Mouse (Mus musculus) liver, embryonic 14.5 days (tissue): Measurements from ENCODE around the gene Gfy. TPM values are rescaled to one million over a fixed set of nuclear protein-coding genes. Genes with fewer than 3 reads are reported as not detected.

Experiments used
- ATAC-seq: fragments of 200-750 bp; cut with Nextera tagmentation; 2 replicates; pipeline ENCODE4 v1.8.0; 2017; ENCODE audit warnings: moderate number of reproducible peaks, mild to moderate bottlenecking, moderate library complexity; ENCODE audit not compliant: insufficient read depth
- DNase-seq, 3 experiments: peaks; one replicate each; pipeline ENCODE4 v3.0.0-alpha.2; 2012 to 2013; ENCODE audit warnings: low read depth in 3 of 3, low spot score in 3 of 3
- H3K27ac ChIP-seq: fragments of 300-500 bp; sonication (generic); 2 replicates; pipeline ENCODE4 v1.5.1; 2014; ENCODE audit warnings: moderate library complexity, mild to moderate bottlenecking, control low read depth, inconsistent platforms
- H3K27me3 ChIP-seq: fragments of 300-500 bp; sonication (generic); 2 replicates; pipeline ENCODE4 v1.6.1; 2014; ENCODE audit warnings: mild to moderate bottlenecking, low read length, moderate library complexity; ENCODE audit not compliant: control insufficient read depth, insufficient read depth
- H3K36me3 ChIP-seq: fragments of 300-500 bp; sonication (generic); replicated peaks from 2 replicates; pipeline ENCODE4 v1.6.1; 2014; ENCODE audit warnings: low read depth; ENCODE audit not compliant: control insufficient read depth, insufficient read depth
- H3K4me1 ChIP-seq, 2 experiments: fragments of 200-500 bp in 1 of 2; fragments of 300-500 bp in 1 of 2; sonication (generic) in 1 of 2; replicated peaks; 2 replicates each; pipeline ENCODE4 v1.6.1; 2012 to 2014; ENCODE audit warnings: antibody characterized with exemption in 1 of 2, inconsistent platforms in 1 of 2, low read length in 1 of 2; ENCODE audit not compliant: control insufficient read depth in 2 of 2, insufficient read depth in 2 of 2
- H3K4me2 ChIP-seq: fragments of 300-500 bp; sonication (generic); 2 replicates; pipeline ENCODE4 v1.6.1; 2014; ENCODE audit warnings: low read depth, mild to moderate bottlenecking, control low read depth, moderate library complexity
- H3K4me3 ChIP-seq, 2 experiments: fragments of 200-500 bp in 1 of 2; fragments of 300-500 bp in 1 of 2; sonication (generic) in 1 of 2; 2 replicates each; pipeline ENCODE4 v1.5.1; 2012 to 2014; ENCODE audit warnings: low read depth in 2 of 2, low read length in 2 of 2, mild to moderate bottlenecking in 2 of 2, control low read depth in 1 of 2, inconsistent platforms in 1 of 2, moderate library complexity in 1 of 2; ENCODE audit not compliant: insufficient read depth in 1 of 2
- H3K9ac ChIP-seq: fragments of 300-500 bp; sonication (generic); replicated peaks from 2 replicates; pipeline ENCODE4 v1.6.1; 2014; ENCODE audit warnings: mild to moderate bottlenecking, control low read depth, moderate library complexity
- H3K9me3 ChIP-seq: fragments of 300-500 bp; sonication (generic); 2 replicates; pipeline ENCODE4 v1.6.1; 2016; ENCODE audit warnings: low read length, mixed read lengths; ENCODE audit not compliant: control insufficient read depth
- CTCF ChIP-seq: IDR thresholded peaks from 2 replicates; pipeline ENCODE4 v1.5.1; 2016; ENCODE audit warnings: antibody characterized with exemption, low read depth, control low read depth
- EP300 ChIP-seq: IDR thresholded peaks from 2 replicates; pipeline ENCODE4 v1.6.1; 2016; ENCODE audit warnings: antibody characterized with exemption, low read depth
- WGBS: fragments of 180-500 bp; shearing (Covaris S2); extraction: QIAGEN DNeasy Blood & Tissue Kit; methylation state at CpG from one replicate; pipeline ENCODE4 v1.1.7; 2014; ENCODE audit not compliant: insufficient replicate concordance; 5-methylcytosine and 5-hydroxymethylcytosine counted together
- polyA plus RNA-seq, 2 experiments: library from polyadenylated mRNA; depleted of rRNA in 1 of 2; stranded (reverse) in 1 of 2; unstranded in 1 of 2; fragments of >200 nt; fragmentation: Nextera tagmentation in 1 of 2; extraction: Ambion mirVana in 1 of 2; gene quantifications; 2 replicates each; pipeline versions ENCODE4 v1.2.1 to v1.2.3; 2012 to 2014

Gene Gfy
- polyA plus RNA-seq, 2 experiments, result not detected

GRCm38 (mm10) chr7:45221680-45222079 is 42.3 kb upstream of the Gfy start:
- Histone ChIP-seq H3K4me3 (no peak overlapping the region), H3K27ac (no peak overlapping the region), H3K4me1 (no peaks in the 10 kb centered on the region), H3K36me3 (no peaks in the 10 kb centered on the region), H3K9ac (no peak overlapping the region), H3K4me2 (no peak overlapping the region), H3K27me3 (peaks cover 4% of the 10 kb centered on the region; the same call in 1 of the 2 replicates), H3K9me3 (no peaks in the 10 kb centered on the region)
- ATAC-seq (no peak), DNase-seq (no peak)
- TF ChIP-seq CTCF (no peak), EP300 (no peak)
- WGBS, result 31% methylated on average over 2 of the region's 2 CpGs

GRCm38 (mm10) chr7:45216442-45217183 is 37.2 kb upstream of the Gfy start:
- Histone ChIP-seq H3K27me3 (peaks cover 21% of the 10 kb centered on the region), H3K36me3 (no peaks in the 10 kb centered on the region), H3K4me1 (peaks cover 6 to 11% of the 10 kb centered on the region in 2 experiments), H3K27ac (no peak overlapping the region), H3K4me3 (peak overlapping the region; percentile 42 to 57; a peak in 3 of 4 replicates), H3K4me2 (peak overlapping the region; percentile 49), H3K9ac (no peak overlapping the region), H3K9me3 (no peaks in the 10 kb centered on the region)
- 5% methylated on average over 13 of the region's 13 CpGs for WGBS
- TF ChIP-seq CTCF (no peak), EP300 (no peak)
- ATAC-seq (no peak), DNase-seq (no peak)

- peak within 1 kb of the TSS; percentile 49 for H3K4me2 ChIP-seq
- H3K9me3 ChIP-seq, result no peaks in the 10 kb centered on the region
- no peak within 1 kb of the TSS for H3K27ac ChIP-seq
- no peaks in the 10 kb centered on the region for H3K36me3 ChIP-seq
- TF ChIP-seq EP300, result no peak
- no peak for TF ChIP-seq CTCF
- H3K27me3 ChIP-seq, result peaks cover 21% of the 10 kb centered on the region
- WGBS, result 4% methylated on average over 55 of the region's 55 CpGs
- ATAC-seq (no peak), DNase-seq (no peak)
- H3K4me3 ChIP-seq, result peak within 1 kb of the TSS; percentile 42 to 57
- peak within 1 kb of the TSS; percentile 29; the same call in 1 of the 2 replicates for H3K9ac ChIP-seq
- peaks cover 13 to 19% of the 10 kb centered on the region in 2 experiments for H3K4me1 ChIP-seq
Measured at GRCm38 (mm10) chr7:45215673-45216441, 36.5 kb upstream of the Gfy start, which contains the start of gene Tead2. Gene Tead2, plus strand, starts transcription at chr7:45215753.

GRCm38 (mm10) chr7:45213708-45214107 is 34.3 kb upstream of the Gfy start:
- Histone ChIP-seq H3K27ac (no peak overlapping the region), H3K4me1 (peaks cover 13 to 19% of the 10 kb centered on the region in 2 experiments), H3K36me3 (no peaks in the 10 kb centered on the region), H3K9ac (no peak overlapping the region), H3K4me3 (no peak overlapping the region), H3K9me3 (no peaks in the 10 kb centered on the region), H3K4me2 (no peak overlapping the region), H3K27me3 (peaks cover 21% of the 10 kb centered on the region)
- DNase-seq, result no peak
- 0 out of 2 replicates have a peak, but pooled peaks have one; percentile 6 for ATAC-seq
- no peak for TF ChIP-seq EP300
- TF ChIP-seq CTCF, result no peak
- WGBS, result 52% methylated on average over 5 of the region's 5 CpGs

GRCm38 (mm10) chr7:45212356-45212755 is 33.0 kb upstream of the Gfy start:
- Histone ChIP-seq H3K27me3 (peaks cover 21% of the 10 kb centered on the region), H3K36me3 (no peaks in the 10 kb centered on the region), H3K4me2 (peak overlapping the region; percentile 68), H3K4me3 (no peak overlapping the region), H3K9ac (no peak overlapping the region), H3K9me3 (no peaks in the 10 kb centered on the region), H3K27ac (no peak overlapping the region), H3K4me1 (peaks cover 13 to 19% of the 10 kb centered on the region in 2 experiments)
- WGBS, result 50% methylated on average over 7 of the region's 7 CpGs
- DNase-seq (no peak), ATAC-seq (no peak)
- no peak for TF ChIP-seq EP300
- no peak for TF ChIP-seq CTCF
